Mouse (Mus musculus) ES-E14 (cell line): ENCODE data around the gene Qrsl1.

Experiments used
- CHD2 ChIP-seq: IDR thresholded peaks from 2 replicates; pipeline ENCODE4 v1.6.1; 2014; ENCODE audit warnings: mild to moderate bottlenecking, low read depth, low read length, inconsistent platforms
- HCFC1 ChIP-seq: IDR thresholded peaks from 2 replicates; pipeline ENCODE4 v1.6.1; 2012; ENCODE audit warnings: low read length, inconsistent platforms, borderline replicate concordance; ENCODE audit not compliant: insufficient read depth
- MAFK ChIP-seq: IDR thresholded peaks from 2 replicates; pipeline ENCODE4 v1.6.1; 2014; ENCODE audit warnings: mild to moderate bottlenecking, low read depth, low read length, inconsistent platforms; ENCODE audit not compliant: insufficient read depth
- ZC3H11A ChIP-seq: IDR thresholded peaks from 2 replicates; pipeline ENCODE4 v1.6.1; 2012; ENCODE audit warnings: low read depth, mild to moderate bottlenecking, inconsistent platforms, low read length, borderline replicate concordance
- ZNF384 ChIP-seq: IDR thresholded peaks from 2 replicates; pipeline ENCODE4 v1.6.1; 2012; ENCODE audit warnings: low read depth, low read length, inconsistent platforms

GRCm38 (mm10) chr10:43900883-43901570 lies 518 bp downstream of the Qrsl1 start:
- TF ChIP-seq ZNF384 (no peak), ZC3H11A (no peak), HCFC1 (no peak), CHD2 (no peak), MAFK (no peak)
